Mouse (Mus musculus) liver, postnatal 0 days (tissue): ENCODE results near the gene Map4k1. TPM values are rescaled to one million over a fixed set of nuclear protein-coding genes. Genes with fewer than 3 reads are reported as not detected.

Source experiments
- ATAC-seq: fragments of 200-750 bp; cut with Nextera tagmentation; 2 replicates; pipeline ENCODE4 v1.8.0; 2017; ENCODE audit warnings: mild to moderate bottlenecking, moderate library complexity
- DNase-seq: peaks from one replicate; pipeline ENCODE4 v3.0.0-alpha.2; 2016
- H3K27ac ChIP-seq: fragments of 300-500 bp; sonication (generic); 2 replicates; pipeline ENCODE4 v1.5.1; 2014; ENCODE audit warnings: antibody characterized with exemption, moderate library complexity, mild to moderate bottlenecking, low read depth
- H3K27me3 ChIP-seq: fragments of 300-500 bp; sonication (generic); 2 replicates; pipeline ENCODE4 v1.6.1; 2014; ENCODE audit warnings: low read length, control low read depth, mixed read lengths; ENCODE audit not compliant: insufficient read depth
- H3K36me3 ChIP-seq: fragments of 300-500 bp; sonication (generic); replicated peaks from 2 replicates; pipeline ENCODE4 v1.6.1; 2014; ENCODE audit warnings: mild to moderate bottlenecking, control low read depth, low read length, moderate library complexity, mixed read lengths; ENCODE audit not compliant: insufficient read depth
- H3K4me1 ChIP-seq: fragments of 300-500 bp; sonication (generic); 2 replicates; pipeline ENCODE4 v1.6.1; 2014; ENCODE audit warnings: antibody characterized with exemption, mild to moderate bottlenecking, control low read depth; ENCODE audit not compliant: insufficient read depth
- H3K4me2 ChIP-seq: fragments of 300-500 bp; sonication (generic); 2 replicates; pipeline ENCODE4 v1.6.1; 2014; ENCODE audit warnings: low read depth, mild to moderate bottlenecking, low read length, moderate library complexity, mixed read lengths
- H3K4me3 ChIP-seq: fragments of 300-500 bp; sonication (generic); 2 replicates; pipeline ENCODE4 v1.5.1; 2014; ENCODE audit warnings: low read depth, low read length
- H3K9ac ChIP-seq: fragments of 300-500 bp; sonication (generic); replicated peaks from 2 replicates; pipeline ENCODE4 v1.6.1; 2014; ENCODE audit warnings: mild to moderate bottlenecking, moderate library complexity
- H3K9me3 ChIP-seq: fragments of 300-500 bp; sonication (generic); 2 replicates; pipeline ENCODE4 v1.6.1; 2016; ENCODE audit warnings: mild to moderate bottlenecking, control low read depth, low read length, mixed read lengths
- CTCF ChIP-seq: sonication (generic); IDR thresholded peaks from 2 replicates; pipeline ENCODE4 v1.5.1; 2016; ENCODE audit warnings: antibody characterized with exemption, low read depth
- EP300 ChIP-seq: IDR thresholded peaks from 2 replicates; pipeline ENCODE4 v1.6.1; 2016; ENCODE audit warnings: antibody characterized with exemption, low read depth, mild to moderate bottlenecking
- WGBS: fragments of 180-500 bp; shearing (Covaris S2); extraction: QIAGEN DNeasy Blood & Tissue Kit; methylation state at CpG from one replicate; pipeline ENCODE4 v1.1.7; 2014; ENCODE audit not compliant: insufficient replicate concordance; 5-methylcytosine and 5-hydroxymethylcytosine counted together
- polyA plus RNA-seq: library from polyadenylated mRNA; unstranded; fragments of >200 nt; fragmentation: Nextera tagmentation; extraction: Ambion mirVana; gene quantifications from 2 replicates; pipeline ENCODE4 v1.2.1, GENCODE M21; 2015

Gene Map4k1
- 11.9 and 16.5 TPM in 2 replicates for polyA plus RNA-seq

GRCm38 (mm10) chr7:28981651-28982273 is at the start of gene Map4k1, which contains the start of gene Eif3k:
Gene Map4k1, plus strand, starts transcription at chr7:28982050.
Gene Eif3k, minus strand, starts transcription at chr7:28981864.
- H3K27me3 ChIP-seq: no peaks in the 10 kb centered on the region
- peaks cover 26% of the 10 kb centered on the region for H3K36me3 ChIP-seq
- H3K4me1 ChIP-seq: peaks cover 21% of the 10 kb centered on the region
- no peaks in the 10 kb centered on the region for H3K9me3 ChIP-seq
- H3K27ac ChIP-seq: peak within 1 kb of the TSS; percentile 92
- TF ChIP-seq CTCF: no peak
- TF ChIP-seq EP300: peak; percentile 63; the same call in 1 of the 2 replicates
- ATAC-seq (peak; percentile 92), DNase-seq (peak; percentile 94)
- H3K9ac ChIP-seq: peak within 1 kb of the TSS; percentile 82
- H3K4me3 ChIP-seq: peak within 1 kb of the TSS; percentile 82
- peak within 1 kb of the TSS; percentile 96 for H3K4me2 ChIP-seq
- under 1% methylated on average over 36 of the region's 36 CpGs for WGBS

- peak overlapping the region; percentile 39; the same call in 1 of the 2 replicates for H3K27ac ChIP-seq
- no peak for ATAC-seq
- H3K9ac ChIP-seq: no peak overlapping the region
- peaks cover 9% of the 10 kb centered on the region; the same call in 1 of the 2 replicates for H3K36me3 ChIP-seq
- no peak overlapping the region for H3K4me3 ChIP-seq
- 67% methylated on average over 6 of the region's 6 CpGs for WGBS
- H3K4me2 ChIP-seq: no peak overlapping the region
- no peak for TF ChIP-seq CTCF
- peak; percentile 68 for DNase-seq
- no peaks in the 10 kb centered on the region for H3K27me3 ChIP-seq
- no peaks in the 10 kb centered on the region for H3K9me3 ChIP-seq
- peaks cover 60% of the 10 kb centered on the region for H3K4me1 ChIP-seq
Measured at GRCm38 (mm10) chr7:28932421-28933041, 49.3 kb upstream of the Map4k1 start.

GRCm38 (mm10) chr7:28933825-28934224 is 48.0 kb upstream of the Map4k1 start:
- no peak overlapping the region for H3K4me2 ChIP-seq
- H3K4me3 ChIP-seq: no peak overlapping the region
- H3K4me1 ChIP-seq: peaks cover 67% of the 10 kb centered on the region
- H3K9ac ChIP-seq: no peak overlapping the region
- no peaks in the 10 kb centered on the region for H3K9me3 ChIP-seq
- no peaks in the 10 kb centered on the region for H3K27me3 ChIP-seq
- no peak for DNase-seq
- ATAC-seq: no peak
- 83% methylated on average over 2 of the region's 2 CpGs for WGBS
- H3K27ac ChIP-seq: 0 out of 2 replicates have a peak overlapping the region, but pooled peaks have one; percentile 5
- H3K36me3 ChIP-seq: peaks cover 9% of the 10 kb centered on the region; the same call in 1 of the 2 replicates
- TF ChIP-seq CTCF (no peak), EP300 (no peak)

- no peak for TF ChIP-seq EP300
- Histone ChIP-seq H3K27ac (peak overlapping the region; percentile 12; the same call in 1 of the 2 replicates), H3K4me1 (peaks cover 69% of the 10 kb centered on the region)
Measured at GRCm38 (mm10) chr7:28936787-28937186, 45.1 kb upstream of the Map4k1 start.

GRCm38 (mm10) chr7:28938654-28939053 is 43.2 kb upstream of the Map4k1 start:
- Histone ChIP-seq H3K9ac (no peak overlapping the region), H3K27ac (0 out of 2 replicates have a peak overlapping the region, but pooled peaks have one; percentile 18), H3K4me3 (no peak overlapping the region), H3K27me3 (no peaks in the 10 kb centered on the region), H3K4me2 (no peak overlapping the region), H3K9me3 (no peaks in the 10 kb centered on the region), H3K36me3 (peaks cover 17% of the 10 kb centered on the region), H3K4me1 (peaks cover 67% of the 10 kb centered on the region)
- WGBS: 70% methylated on average over 4 of the region's 4 CpGs
- TF ChIP-seq CTCF (no peak), EP300 (no peak)
- ATAC-seq (no peak), DNase-seq (no peak)

More at GRCm38 (mm10) chr7:28936787-28937186, 45.1 kb upstream of the Map4k1 start:
- Histone ChIP-seq H3K9me3 (no peaks in the 10 kb centered on the region), H3K27me3 (no peaks in the 10 kb centered on the region), H3K36me3 (peaks cover 12% of the 10 kb centered on the region; the same call in 1 of the 2 replicates), H3K9ac (no peak overlapping the region), H3K4me2 (no peak overlapping the region), H3K4me3 (no peak overlapping the region)
- no peak for ATAC-seq
- 63% methylated on average over 4 of the region's 4 CpGs for WGBS
- DNase-seq: no peak

- ATAC-seq (no peak), DNase-seq (no peak)
- TF ChIP-seq EP300: no peak
- no peak for TF ChIP-seq CTCF
- no peak overlapping the region for H3K4me3 ChIP-seq
- 0 out of 2 replicates have a peak overlapping the region, but pooled peaks have one; percentile 64 for H3K27ac ChIP-seq
- H3K4me2 ChIP-seq: no peak overlapping the region
- WGBS: 79% methylated on average over 7 of the region's 7 CpGs
- no peaks in the 10 kb centered on the region for H3K9me3 ChIP-seq
- H3K4me1 ChIP-seq: peaks cover 62% of the 10 kb centered on the region
- H3K9ac ChIP-seq: no peak overlapping the region
- peaks cover 14% of the 10 kb centered on the region for H3K36me3 ChIP-seq
- H3K27me3 ChIP-seq: no peaks in the 10 kb centered on the region
Measured at GRCm38 (mm10) chr7:28939418-28940183, 42.2 kb upstream of the Map4k1 start.
